In genomic region chr7:117636713-117637112, GRCm38 (mm10) we compare ENCODE assay signal across 17 mouse cellular contexts.
A peak's percentile ranks its signal among the peaks of the same experiment; 100 is the strongest.
DNase-seq lines count a peak whose midpoint lies in the region; ATAC-seq lines count a peak whose summit lies in the region.
"Had no signal": no experiment of that assay in that cellular context is flagged by ENCODE, and none has a peak within 500 bp of the region (broad histone marks: within the 10 kb centered on the region; RNA-seq: fewer than 3 reads in every experiment).

No protein-coding gene starts in this region.

- no peak overlapping the region for H3K27ac ChIP-seq in hindbrain, embryonic 10.5 days
- no peak overlapping the region for H3K27ac ChIP-seq in hindbrain, embryonic 16.5 days (ENCODE audit: low read depth, low read length)
- no peak overlapping the region for H3K27ac ChIP-seq in limb, embryonic 11.5 days (replicated peaks; ENCODE audit: low read depth, low read length)
- no peak overlapping the region for H3K27ac ChIP-seq in liver, embryonic 11.5 days (ENCODE audit: low read depth, low read length)
- H3K27ac ChIP-seq: hindbrain, embryonic 15.5 days; layer of hippocampus, adult 2 months had no signal

- H3K9me3 ChIP-seq in hindbrain, embryonic 10.5 days: no peaks in the 10 kb centered on the region
- no peaks in the 10 kb centered on the region for H3K9me3 ChIP-seq in hindbrain, embryonic 16.5 days (ENCODE audit: control insufficient read depth, low read length)
- no peaks in the 10 kb centered on the region for H3K9me3 ChIP-seq in limb, embryonic 11.5 days (ENCODE audit: control insufficient read depth, low read length)
- H3K9me3 ChIP-seq in liver, embryonic 11.5 days (ENCODE audit: control insufficient read depth, low read length): no peaks in the 10 kb centered on the region
- H3K9me3 ChIP-seq: hindbrain, embryonic 15.5 days had no signal

- 0 out of 2 replicates have a peak, but pooled peaks cover 9% of the 10 kb centered on the region for H3K4me1 ChIP-seq in hindbrain, embryonic 10.5 days (replicated peaks)
- peaks cover 4% of the 10 kb centered on the region for H3K4me1 ChIP-seq in hindbrain, embryonic 16.5 days (ENCODE audit: control insufficient read depth, insufficient read depth, low read depth, low read length)
- no peaks in the 10 kb centered on the region for H3K4me1 ChIP-seq in limb, embryonic 11.5 days (ENCODE audit: control insufficient read depth, insufficient read depth, low read length)
- H3K4me1 ChIP-seq in liver, embryonic 11.5 days (replicated peaks; ENCODE audit: control insufficient read depth, insufficient read depth, low read length): no peaks in the 10 kb centered on the region

- H3K9ac ChIP-seq in hindbrain, embryonic 16.5 days (ENCODE audit: low read depth, low read length): no peak overlapping the region
- H3K9ac ChIP-seq in limb, embryonic 11.5 days (ENCODE audit: low read length): no peak overlapping the region
- H3K9ac ChIP-seq in liver, embryonic 11.5 days (ENCODE audit: low read depth, low read length): no peak overlapping the region
- H3K9ac ChIP-seq: hindbrain, embryonic 15.5 days; liver, postnatal 0 days had no signal

- no peak overlapping the region for H3K4me3 ChIP-seq in hindbrain, embryonic 10.5 days
- no peak overlapping the region for H3K4me3 ChIP-seq in hindbrain, embryonic 16.5 days (ENCODE audit: low read length)
- no peak overlapping the region for H3K4me3 ChIP-seq in limb, embryonic 11.5 days (ENCODE audit: low read depth, low read length)
- no peak overlapping the region for H3K4me3 ChIP-seq in liver, embryonic 11.5 days (ENCODE audit: low read depth, low read length)
- H3K4me3 ChIP-seq: hindbrain, embryonic 15.5 days; layer of hippocampus, adult 2 months; megakaryocyte, embryonic 14.5 days had no signal

- no peaks in the 10 kb centered on the region for H3K27me3 ChIP-seq in hindbrain, embryonic 10.5 days (ENCODE audit: insufficient read depth, poor library complexity, severe bottlenecking)
- H3K27me3 ChIP-seq in hindbrain, embryonic 16.5 days (replicated peaks; ENCODE audit: control insufficient read depth, insufficient read depth, low read length): no peaks in the 10 kb centered on the region
- no peaks in the 10 kb centered on the region for H3K27me3 ChIP-seq in limb, embryonic 11.5 days (ENCODE audit: control insufficient read depth, insufficient read depth, low read length)
- H3K27me3 ChIP-seq in liver, embryonic 11.5 days (replicated peaks; ENCODE audit: control insufficient read depth, insufficient read depth, low read length): no peaks in the 10 kb centered on the region
- H3K27me3 ChIP-seq: hindbrain, embryonic 15.5 days had no signal

- peak; percentile 29 for DNase-seq in hindbrain, embryonic 10.5 days (ENCODE audit: low spot score)
- DNase-seq in ES-CJ7 (ENCODE audit: low read depth, low spot score) (peak; percentile 54), ZHBTc4 (ENCODE audit: low read depth, low spot score) (peak; percentile 67)
- DNase-seq in limb, embryonic 11.5 days (ENCODE audit: low spot score): peak; percentile 51
- DNase-seq in liver, embryonic 11.5 days (ENCODE audit: low spot score): no peak
- DNase-seq in layer of hippocampus, adult 8-10 months (ENCODE audit: low spot score in 2 of 2): no peak
- DNase-seq in lung, postnatal 25 days (ENCODE audit: low spot score): no peak
- DNase-seq: adrenal gland, postnatal 25 days; cerebellum, postnatal 36 days; heart, adult 18-20 months; liver, postnatal 0 days; right cerebral cortex, postnatal 25 days had no signal

- WGBS in hindbrain, embryonic 10.5 days: 74% methylated on average over 3 of the region's 3 CpGs
- WGBS in hindbrain, embryonic 16.5 days: 73% methylated on average over 3 of the region's 3 CpGs
- whole genome bisulfite sequencing in limb, embryonic 11.5 days: 71% methylated on average over 3 of the region's 3 CpGs
- 76% methylated on average over 3 of the region's 3 CpGs for WGBS in liver, embryonic 11.5 days

- H3K36me3 ChIP-seq in hindbrain, embryonic 10.5 days: peaks cover 10% of the 10 kb centered on the region; the same call in 1 of the 2 replicates
- H3K36me3 ChIP-seq in hindbrain, embryonic 16.5 days (ENCODE audit: control insufficient read depth, insufficient read depth, low read length): no peaks in the 10 kb centered on the region
- H3K36me3 ChIP-seq in limb, embryonic 11.5 days (ENCODE audit: control insufficient read depth, insufficient read depth, low read length): no peaks in the 10 kb centered on the region
- H3K36me3 ChIP-seq in liver, embryonic 11.5 days (ENCODE audit: control insufficient read depth, insufficient read depth, low read length): no peaks in the 10 kb centered on the region

- no peak overlapping the region for H3K4me2 ChIP-seq in hindbrain, embryonic 16.5 days (ENCODE audit: low read length)
- H3K4me2 ChIP-seq in limb, embryonic 11.5 days (ENCODE audit: low read depth, severe bottlenecking): no peak overlapping the region
- H3K4me2 ChIP-seq in liver, embryonic 11.5 days: no peak overlapping the region
- H3K4me2 ChIP-seq: hindbrain, embryonic 15.5 days had no signal

- ATAC-seq in hindbrain, embryonic 16.5 days: no peak
- ATAC-seq in limb, embryonic 11.5 days (ENCODE audit: insufficient number of reproducible peaks, low FRiP score, low TSS enrichment, low read depth): peak; percentile 78
- ATAC-seq in liver, embryonic 11.5 days (replicated peaks; ENCODE audit: low FRiP score): no peak
- ATAC-seq: CD4-positive, CD25-positive, alpha-beta regulatory T cell, adult 4 months; liver, postnatal 0 days had no signal

Comparison
In these comparisons a context has a peak if more than half of its experiments do, and no peak if none do; other contexts are left out.
1. DNase-seq: peak in hindbrain, embryonic 10.5 days (single experiment), ES-CJ7 (single experiment), ZHBTc4 (single experiment) and limb, embryonic 11.5 days (single experiment); none in liver, embryonic 11.5 days (single experiment), layer of hippocampus, adult 8-10 months (0 of 2) and lung, postnatal 25 days (single experiment).